Mouse (Mus musculus) myocyte (in vitro differentiated cells): ENCODE measurements at regions not wholly inside any gene's neighbourhood (a gene's known extent, or its start where the extent isn't known, plus 50 kb on each side); places are given as distances from the start of the nearest gene placed in this dataset.

Experiments used
- H3K27me3 ChIP-seq: one replicate; pipeline ENCODE4 v1.6.1; 2011; ENCODE audit not compliant: control insufficient read depth, insufficient read depth, insufficient read length
- H3K36me3 ChIP-seq: one replicate; pipeline ENCODE4 v1.6.1; 2011; ENCODE audit not compliant: control insufficient read depth, insufficient read depth
- H3K4me2 ChIP-seq: one replicate; pipeline ENCODE4 v1.6.1; 2011; ENCODE audit warnings: low read depth, control low read depth
- H3K4me3 ChIP-seq: one replicate; pipeline ENCODE4 v1.5.1; 2011; ENCODE audit warnings: mild to moderate bottlenecking, control low read depth, moderate library complexity
- H3K79me2 ChIP-seq: one replicate; pipeline ENCODE4 v1.6.1; 2011; ENCODE audit not compliant: control insufficient read depth, insufficient read depth
- H3ac ChIP-seq: one replicate; pipeline ENCODE4 v1.6.1; 2011; ENCODE audit not compliant: control insufficient read depth, insufficient read length
- CEBPB ChIP-seq: IDR thresholded peaks from 2 replicates; pipeline ENCODE4 v1.6.1; 2011; ENCODE audit warnings: mild to moderate bottlenecking, moderate library complexity; ENCODE audit not compliant: poor library complexity, insufficient read depth, severe bottlenecking
- E2F4 ChIP-seq: IDR thresholded peaks from one replicate; pipeline ENCODE4 v1.6.1; 2011; ENCODE audit warnings: mild to moderate bottlenecking, control low read depth, moderate library complexity; ENCODE audit not compliant: insufficient read depth
- MAX ChIP-seq: IDR thresholded peaks from one replicate; pipeline ENCODE4 v1.6.1; 2011; ENCODE audit warnings: low read depth, mild to moderate bottlenecking, control low read depth
- MYOD1 ChIP-seq, 3 experiments: IDR thresholded peaks; one replicate each; pipeline ENCODE4 v1.6.1; 2011; ENCODE audit warnings: control low read depth in 2 of 3, low read depth in 2 of 3, mild to moderate bottlenecking in 2 of 3, moderate library complexity in 1 of 3; ENCODE audit not compliant: insufficient read length in 2 of 3, control insufficient read depth in 1 of 3
- MYOG ChIP-seq, 3 experiments: IDR thresholded peaks; one replicate each; pipeline ENCODE4 v1.6.1; 2011; ENCODE audit warnings: control low read depth in 2 of 3, low read depth in 2 of 3, mild to moderate bottlenecking in 2 of 3; ENCODE audit not compliant: insufficient read length in 2 of 3, control insufficient read depth in 1 of 3, insufficient read depth in 1 of 3
- POLR2A ChIP-seq: IDR thresholded peaks from one replicate; pipeline ENCODE4 v1.6.1; 2011; ENCODE audit warnings: low read depth, mild to moderate bottlenecking, control low read depth, moderate library complexity; ENCODE audit not compliant: insufficient read length
- POLR2AphosphoS2 ChIP-seq: IDR thresholded peaks from one replicate; pipeline ENCODE4 v1.6.1; 2011; ENCODE audit warnings: low read depth, control low read depth; ENCODE audit not compliant: insufficient read length
- REST ChIP-seq: IDR thresholded peaks from one replicate; pipeline ENCODE4 v1.6.1; 2011; ENCODE audit warnings: mild to moderate bottlenecking, control low read depth, moderate library complexity; ENCODE audit not compliant: insufficient read depth, insufficient read length
- SRF ChIP-seq: IDR thresholded peaks from one replicate; pipeline ENCODE4 v1.6.1; 2011; ENCODE audit warnings: low read depth; ENCODE audit not compliant: control insufficient read depth, insufficient read length
- TCF12 ChIP-seq: IDR thresholded peaks from one replicate; pipeline ENCODE4 v1.6.1; 2011; ENCODE audit warnings: mild to moderate bottlenecking, control low read depth; ENCODE audit not compliant: poor library complexity, insufficient read depth, severe bottlenecking
- TCF3 ChIP-seq: IDR thresholded peaks from one replicate; pipeline ENCODE4 v1.6.1; 2011; ENCODE audit warnings: low read depth, control low read depth; ENCODE audit not compliant: insufficient read length
- USF1 ChIP-seq: IDR thresholded peaks from one replicate; pipeline ENCODE4 v1.6.1; 2011; ENCODE audit warnings: low read depth, mild to moderate bottlenecking, control low read depth, moderate library complexity

GRCm38 (mm10) chr12:77179138-77179537, 58.8 kb upstream of the Fut8 start:
- Histone ChIP-seq H3K79me2 (no peaks in the 10 kb centered on the region), H3K4me2 (no peak overlapping the region), H3K4me3 (no peak overlapping the region), H3ac (no peak overlapping the region), H3K36me3 (no peaks in the 10 kb centered on the region), H3K27me3 (no peaks in the 10 kb centered on the region)
- TF ChIP-seq CEBPB (no peak), POLR2AphosphoS2 (no peak), TCF12 (no peak), REST (no peak), POLR2A (no peak), USF1 (no peak), MYOD1 (IDR thresholded peaks at IDR 0.05; ENCODE audit: control insufficient read depth in 1 of 3, insufficient read length in 2 of 3, low read depth in 2 of 3) (no peak), SRF (no peak), MYOG (IDR thresholded peaks at IDR 0.05; ENCODE audit: control insufficient read depth in 1 of 3, insufficient read depth in 1 of 3, insufficient read length in 2 of 3, low read depth in 2 of 3) (no peak), MAX (no peak), TCF3 (no peak), E2F4 (no peak)

GRCm38 (mm10) chr12:77177811-77178578, 59.9 kb upstream of the Fut8 start:
- no peak overlapping the region for H3K4me3 ChIP-seq
- no peaks in the 10 kb centered on the region for H3K27me3 ChIP-seq
- no peak for TF ChIP-seq REST
- H3ac ChIP-seq: no peak overlapping the region
- no peaks in the 10 kb centered on the region for H3K36me3 ChIP-seq
- H3K4me2 ChIP-seq: no peak overlapping the region
- H3K79me2 ChIP-seq: no peaks in the 10 kb centered on the region

- no peak for TF ChIP-seq MYOD1 (IDR thresholded peaks at IDR 0.05; ENCODE audit: control insufficient read depth in 1 of 3, insufficient read length in 2 of 3, low read depth in 2 of 3)
- no peak for TF ChIP-seq POLR2AphosphoS2
- TF ChIP-seq POLR2A: no peak
- TF ChIP-seq REST: no peak
- Histone ChIP-seq H3K79me2 (no peaks in the 10 kb centered on the region), H3K4me3 (no peak overlapping the region), H3K4me2 (no peak overlapping the region), H3K36me3 (no peaks in the 10 kb centered on the region), H3ac (no peak overlapping the region), H3K27me3 (no peaks in the 10 kb centered on the region)
These were observed 60.6 kb upstream of the Fut8 start for GRCm38 (mm10) chr12:77177303-77177702.

- H3K36me3 ChIP-seq: no peaks in the 10 kb centered on the region
- no peak overlapping the region for H3K4me3 ChIP-seq
- H3ac ChIP-seq: no peak overlapping the region
- TF ChIP-seq USF1 (no peak), POLR2AphosphoS2 (no peak), REST (no peak), SRF (no peak), CEBPB (no peak), MAX (no peak), TCF3 (no peak), MYOG (IDR thresholded peaks at IDR 0.05; ENCODE audit: control insufficient read depth in 1 of 3, insufficient read depth in 1 of 3, insufficient read length in 2 of 3, low read depth in 2 of 3) (no peak), TCF12 (no peak), MYOD1 (IDR thresholded peaks at IDR 0.05; ENCODE audit: control insufficient read depth in 1 of 3, insufficient read length in 2 of 3, low read depth in 2 of 3) (no peak), POLR2A (no peak), E2F4 (no peak)
- no peaks in the 10 kb centered on the region for H3K27me3 ChIP-seq
- no peaks in the 10 kb centered on the region for H3K79me2 ChIP-seq
- H3K4me2 ChIP-seq: no peak overlapping the region
These were observed 63.9 kb upstream of the Fut8 start for GRCm38 (mm10) chr12:77174032-77174431.

GRCm38 (mm10) chr12:77172540-77172939, 65.4 kb upstream of the Fut8 start:
- Histone ChIP-seq H3K4me3 (no peak overlapping the region), H3K27me3 (no peaks in the 10 kb centered on the region), H3K79me2 (no peaks in the 10 kb centered on the region), H3K36me3 (no peaks in the 10 kb centered on the region), H3ac (no peak overlapping the region), H3K4me2 (no peak overlapping the region)
- TF ChIP-seq MYOD1 (IDR thresholded peaks at IDR 0.05; ENCODE audit: control insufficient read depth in 1 of 3, insufficient read length in 2 of 3, low read depth in 2 of 3) (peak in 1 of 3 experiments; percentile 74), MYOG (IDR thresholded peaks at IDR 0.05; ENCODE audit: control insufficient read depth in 1 of 3, insufficient read depth in 1 of 3, insufficient read length in 2 of 3, low read depth in 2 of 3) (peak in 2 of 3 experiments; percentile 48 to 82), POLR2AphosphoS2 (no peak), REST (no peak), SRF (no peak), POLR2A (no peak), CEBPB (no peak), MAX (no peak), USF1 (no peak), TCF3 (no peak)
